Mouse (Mus musculus) forebrain, embryonic 16.5 days (tissue): ENCODE results near the gene H2-M2. TPM values are rescaled to one million over a fixed set of nuclear protein-coding genes. Genes with fewer than 3 reads are reported as not detected.
"Not testable (repeated sequence)": the region's sequence is repeated elsewhere in the genome, so short reads cannot be mapped to it uniquely, and the experiment has no call there.

Experiments
- ATAC-seq: fragments of 200-750 bp; cut with Nextera tagmentation; 2 replicates; pipeline ENCODE4 v1.8.0; 2017; ENCODE audit warnings: mild to moderate bottlenecking, moderate library complexity
- H3K27ac ChIP-seq: fragments of 300-500 bp; sonication (generic); 2 replicates; pipeline ENCODE4 v1.5.1; 2014; ENCODE audit warnings: low read length, control low read depth
- H3K27me3 ChIP-seq: fragments of 300-500 bp; sonication (generic); replicated peaks from 2 replicates; pipeline ENCODE4 v1.6.1; 2014; ENCODE audit warnings: low read length; ENCODE audit not compliant: control insufficient read depth, insufficient read depth
- H3K36me3 ChIP-seq: fragments of 300-500 bp; sonication (generic); 2 replicates; pipeline ENCODE4 v1.6.1; 2014; ENCODE audit not compliant: control insufficient read depth, insufficient read depth
- H3K4me1 ChIP-seq: fragments of 300-500 bp; sonication (generic); replicated peaks from 2 replicates; pipeline ENCODE4 v1.6.1; 2014; ENCODE audit warnings: low read length; ENCODE audit not compliant: control insufficient read depth, insufficient read depth
- H3K4me2 ChIP-seq: fragments of 300-500 bp; sonication (generic); 2 replicates; pipeline ENCODE4 v1.6.1; 2014; ENCODE audit warnings: mild to moderate bottlenecking, low read length, control low read depth
- H3K4me3 ChIP-seq: fragments of 300-500 bp; sonication (generic); replicated peaks from 2 replicates; pipeline ENCODE4 v1.5.1; 2014; ENCODE audit warnings: mild to moderate bottlenecking, low read length, control low read depth
- H3K9ac ChIP-seq: fragments of 300-500 bp; sonication (generic); replicated peaks from 2 replicates; pipeline ENCODE4 v1.6.1; 2014; ENCODE audit warnings: low read depth, low read length, control low read depth
- H3K9me3 ChIP-seq: fragments of 300-500 bp; sonication (generic); 2 replicates; pipeline ENCODE4 v1.6.1; 2016; ENCODE audit warnings: low read length; ENCODE audit not compliant: control insufficient read depth
- WGBS: fragments of 180-500 bp; shearing (Covaris S2); extraction: QIAGEN DNeasy Blood & Tissue Kit; methylation state at CpG from one replicate; pipeline ENCODE4 v1.1.7; 2014; 5-methylcytosine and 5-hydroxymethylcytosine counted together
- polyA plus RNA-seq: library from polyadenylated mRNA; unstranded; fragments of >200 nt; fragmentation: Nextera tagmentation; extraction: Ambion mirVana; gene quantifications from 2 replicates; pipeline ENCODE4 v1.2.1, GENCODE M21; 2015

H2-M2 gene
- polyA plus RNA-seq: not detected in 2 replicates

DNA sequence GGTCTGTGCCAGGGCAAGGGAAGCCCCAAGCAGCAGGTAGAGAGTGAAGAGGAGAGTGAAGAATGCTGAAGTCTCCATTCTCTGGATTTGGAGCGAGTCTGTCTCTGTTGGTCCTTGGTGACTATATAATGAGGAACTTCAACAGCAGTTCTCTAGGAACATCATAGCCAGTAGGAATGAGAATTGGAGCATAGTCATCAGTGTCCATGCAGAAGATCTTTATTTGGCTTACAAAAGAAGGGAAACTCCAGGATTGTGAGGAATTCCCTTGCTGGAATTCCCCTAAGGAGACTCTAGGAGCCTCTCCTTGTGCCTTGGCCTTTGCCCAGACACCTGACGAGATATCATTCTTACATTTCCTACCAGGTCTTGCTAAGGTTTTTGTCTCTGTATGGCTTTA lies at the start of gene H2-M2:
TSS of gene H2-M2 (minus strand) at position 101 of the 400 bp plus-strand sequence.
- WGBS: 81% methylated on average over 2 of the region's 2 CpGs
- Histone ChIP-seq H3K4me1 (no peaks in the 10 kb centered on the region), H3K27me3 (no peaks in the 10 kb centered on the region), H3K27ac (no peak within 1 kb of the TSS), H3K9ac (no peak within 1 kb of the TSS), H3K9me3 (no peaks in the 10 kb centered on the region), H3K36me3 (no peaks in the 10 kb centered on the region), H3K4me3 (no peak within 1 kb of the TSS), H3K4me2 (no peak within 1 kb of the TSS)
- ATAC-seq: no peak

DNA sequence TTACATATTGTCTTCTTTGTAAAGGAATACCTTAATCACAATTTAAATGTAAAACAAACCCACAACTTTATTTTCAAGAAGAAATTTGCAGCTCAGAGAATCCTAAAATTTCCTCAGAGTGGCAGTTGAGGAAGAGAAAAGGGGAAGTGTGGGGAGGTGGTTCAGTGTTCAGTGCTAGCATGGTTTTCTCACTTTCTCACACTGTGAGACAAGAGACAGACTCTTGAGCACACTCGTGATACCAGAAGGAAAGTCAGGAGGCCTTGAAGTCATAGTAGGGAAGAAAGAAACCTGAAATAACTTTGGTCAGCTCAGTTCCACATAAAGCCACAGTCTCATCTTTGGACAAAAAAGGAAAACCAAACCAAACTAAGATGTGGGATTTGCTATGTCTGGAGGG lies 42.1 kb upstream of the H2-M2 start:
- not testable (repeated sequence) for H3K9ac ChIP-seq, H3K4me3 ChIP-seq, ATAC-seq, H3K27me3 ChIP-seq, H3K27ac ChIP-seq, H3K4me1 ChIP-seq, H3K36me3 ChIP-seq, H3K9me3 ChIP-seq, H3K4me2 ChIP-seq
- WGBS: 83% methylated on average over 1 of the region's 1 CpGs

DNA sequence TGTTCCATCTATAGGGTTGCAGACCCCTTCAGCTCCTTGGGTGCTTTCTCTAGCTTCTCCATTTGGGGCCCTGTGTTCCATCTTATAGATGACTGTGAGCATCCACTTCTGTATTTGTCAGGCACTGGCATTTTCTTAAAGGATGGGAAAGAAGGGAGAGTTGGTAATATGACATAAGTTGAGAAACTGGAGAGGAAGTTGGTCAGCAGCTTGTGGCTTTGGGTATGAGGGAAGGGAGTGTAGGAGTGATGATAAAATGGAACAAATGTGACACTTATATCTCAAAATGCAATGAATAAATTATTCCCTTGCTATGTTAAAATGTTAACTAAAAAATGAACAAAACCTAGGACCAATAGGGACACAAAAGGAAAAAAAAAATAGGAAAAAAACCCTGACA lies 41.3 kb upstream of the H2-M2 start:
- H3K27me3 ChIP-seq, H3K4me2 ChIP-seq, H3K9ac ChIP-seq, ATAC-seq, H3K27ac ChIP-seq, H3K9me3 ChIP-seq, H3K4me3 ChIP-seq, H3K4me1 ChIP-seq, H3K36me3 ChIP-seq: not testable (repeated sequence)

DNA sequence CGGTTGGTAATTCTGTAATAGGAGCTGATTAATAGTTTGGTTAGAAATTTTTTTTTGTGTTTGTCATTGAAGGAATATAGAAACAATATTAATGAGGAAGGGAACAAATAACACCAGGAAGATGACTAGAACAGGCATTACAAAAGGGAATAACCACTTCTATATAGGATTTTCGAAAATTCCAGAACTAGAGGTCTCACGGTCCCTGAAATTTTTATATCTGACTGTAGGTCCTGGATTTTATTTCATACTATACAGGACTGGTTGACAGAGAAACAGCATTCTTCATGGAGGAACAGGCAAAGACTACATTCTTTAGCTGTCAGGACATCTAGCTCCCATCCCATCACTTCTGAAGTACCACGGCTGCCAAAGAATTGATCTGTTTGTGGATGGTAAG lies 24.4 kb upstream of the H2-M2 start, which contains the start of gene Olfr111:
TSS of gene Olfr111 (plus strand) at position 301 of the 400 bp plus-strand sequence.
- WGBS: 88% methylated on average over 4 of the region's 4 CpGs
- Histone ChIP-seq H3K9me3 (no peaks in the 10 kb centered on the region), H3K36me3 (no peaks in the 10 kb centered on the region), H3K4me2 (no peak within 1 kb of the TSS), H3K27me3 (no peaks in the 10 kb centered on the region), H3K4me3 (no peak within 1 kb of the TSS), H3K4me1 (no peaks in the 10 kb centered on the region), H3K27ac (no peak within 1 kb of the TSS), H3K9ac (no peak within 1 kb of the TSS)
- ATAC-seq: no peak

DNA sequence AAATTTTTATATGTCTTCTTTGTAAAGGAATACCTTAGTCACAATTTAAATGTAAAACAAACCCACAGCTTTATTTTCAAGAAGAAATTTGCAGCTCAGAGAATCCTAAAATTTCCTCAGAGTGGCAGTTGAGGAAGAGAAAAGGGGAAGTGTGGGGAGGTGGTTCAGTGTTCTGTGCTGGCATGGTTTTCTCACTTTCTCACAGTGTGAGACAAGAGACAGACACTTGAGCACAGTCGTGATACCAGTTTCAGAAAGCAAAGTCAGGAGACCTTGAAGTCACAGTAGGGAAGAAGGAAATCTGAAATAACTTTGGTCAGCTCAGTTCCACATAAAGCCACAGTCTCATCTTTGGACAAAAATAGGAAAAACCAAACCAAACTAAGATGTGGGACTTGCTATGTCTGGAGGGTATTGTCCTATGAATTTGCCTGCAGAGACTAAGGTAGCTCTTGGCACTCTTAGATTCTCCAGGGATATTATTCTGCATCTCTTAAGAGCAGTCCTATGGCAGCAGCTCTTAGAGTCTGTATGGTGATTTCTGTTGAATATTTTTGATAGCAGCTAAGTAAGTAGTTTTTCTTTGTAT lies 8.7 kb upstream of the H2-M2 start, which contains the start of gene Olfr110:
TSS of gene Olfr110 (plus strand) at position 539 of the 589 bp plus-strand sequence.
- Histone ChIP-seq H3K9ac (no peak within 1 kb of the TSS), H3K27ac (no peak within 1 kb of the TSS), H3K36me3 (no peaks in the 10 kb centered on the region)

DNA sequence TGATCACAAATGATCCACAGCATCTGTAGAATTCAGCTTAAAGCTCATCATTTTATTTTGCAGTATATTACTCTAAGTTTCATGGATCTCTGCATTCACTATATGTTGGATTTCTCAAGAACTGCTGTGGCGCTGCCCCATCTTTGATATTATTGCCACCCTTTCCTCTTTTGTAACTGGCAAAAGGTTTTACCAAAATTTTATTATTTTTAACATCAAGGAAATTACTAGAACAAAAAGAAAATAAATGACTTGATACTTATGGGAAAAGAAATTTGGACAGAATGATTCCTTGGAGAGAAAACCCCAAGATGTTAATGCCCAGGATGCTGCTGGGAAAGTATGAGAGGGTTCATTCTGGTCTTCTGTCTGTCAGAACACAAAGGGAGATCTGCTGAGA lies 24.7 kb downstream of the H2-M2 start, which contains the start of gene Olfr109:
TSS of gene Olfr109 (plus strand) at position 301 of the 400 bp plus-strand sequence.
- WGBS: 95% methylated on average over 1 of the region's 1 CpGs
- no peak for ATAC-seq
- Histone ChIP-seq H3K9me3 (no peaks in the 10 kb centered on the region), H3K4me2 (no peak within 1 kb of the TSS), H3K27ac (no peak within 1 kb of the TSS), H3K36me3 (no peaks in the 10 kb centered on the region), H3K27me3 (no peaks in the 10 kb centered on the region), H3K4me3 (no peak within 1 kb of the TSS), H3K4me1 (no peaks in the 10 kb centered on the region), H3K9ac (no peak within 1 kb of the TSS)

More for the DNA sequence above, 8.7 kb upstream of the H2-M2 start, which contains the start of gene Olfr110:
- H3K4me3 ChIP-seq: no peak within 1 kb of the TSS
- H3K27me3 ChIP-seq: no peaks in the 10 kb centered on the region
- no peak for ATAC-seq
- WGBS: 72% methylated on average over 1 of the region's 1 CpGs
- no peaks in the 10 kb centered on the region for H3K9me3 ChIP-seq
- H3K4me1 ChIP-seq: no peaks in the 10 kb centered on the region
- H3K4me2 ChIP-seq: no peak within 1 kb of the TSS

DNA sequence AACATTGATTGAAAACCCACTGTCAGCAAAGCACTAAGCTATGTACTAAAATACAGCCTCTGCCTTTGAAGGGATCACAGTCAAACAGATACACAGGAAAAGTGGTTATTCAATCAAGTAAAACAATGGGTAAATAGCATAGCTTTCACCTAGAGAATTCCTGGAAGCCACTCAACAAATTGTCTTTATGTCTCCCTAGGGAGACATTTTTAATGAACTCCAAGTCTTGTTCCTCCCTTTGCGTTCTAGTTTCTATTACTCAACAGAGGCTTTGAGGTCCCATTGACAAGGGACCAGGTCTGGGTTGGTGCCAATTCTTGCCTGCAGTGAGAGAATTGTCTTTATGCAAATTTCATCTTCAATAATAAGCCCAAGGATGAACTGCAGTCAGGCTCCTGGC lies 38.2 kb downstream of the H2-M2 start, which contains the start of gene Olfr108:
TSS of gene Olfr108 (plus strand) at position 301 of the 400 bp plus-strand sequence.
- Histone ChIP-seq H3K27ac (no peak within 1 kb of the TSS), H3K27me3 (no peaks in the 10 kb centered on the region), H3K9ac (no peak within 1 kb of the TSS), H3K4me3 (no peak within 1 kb of the TSS), H3K4me1 (no peaks in the 10 kb centered on the region), H3K4me2 (no peak within 1 kb of the TSS), H3K36me3 (no peaks in the 10 kb centered on the region), H3K9me3 (no peaks in the 10 kb centered on the region)
- no peak for ATAC-seq
- 52% methylated on average over 1 of the region's 1 CpGs for WGBS

Other genes with a start within 250 kb of the H2-M2 start
- not detected in 2 replicates for gene Olfr97, start 246.2 kb downstream of the H2-M2 start, polyA plus RNA-seq
- not detected in 2 replicates for gene Olfr98, start 219.8 kb downstream of the H2-M2 start, polyA plus RNA-seq
- 0.67 and 0.81 TPM in 2 replicates for gene H2-M3, start 213.3 kb downstream of the H2-M2 start, polyA plus RNA-seq
- gene Olfr99, start 200.1 kb downstream of the H2-M2 start, polyA plus RNA-seq: not detected in 2 replicates
- gene Olfr101, start 179.2 kb downstream of the H2-M2 start, polyA plus RNA-seq: not detected in 2 replicates
- gene Olfr102, start 166.5 kb downstream of the H2-M2 start, polyA plus RNA-seq: not detected in 2 replicates
- gene Olfr103, start 143.9 kb downstream of the H2-M2 start, polyA plus RNA-seq: not detected in 2 replicates
- gene Olfr104-ps, start 124.0 kb downstream of the H2-M2 start, polyA plus RNA-seq: not detected in 2 replicates
- gene Olfr105-ps, start 104.5 kb downstream of the H2-M2 start, polyA plus RNA-seq: not detected in 2 replicates
- not detected in 2 replicates for gene Olfr106-ps, start 93.2 kb downstream of the H2-M2 start, polyA plus RNA-seq
- not detected in 2 replicates for gene Olfr107, start 84.3 kb downstream of the H2-M2 start, polyA plus RNA-seq
- gene Olfr108, start 38.1 kb downstream of the H2-M2 start, polyA plus RNA-seq: not detected in 2 replicates
- not detected in 2 replicates for gene Olfr109, start 24.6 kb downstream of the H2-M2 start, polyA plus RNA-seq
- gene Olfr110, start 8.9 kb upstream of the H2-M2 start, polyA plus RNA-seq: not detected in 2 replicates
- not detected in 2 replicates for gene Olfr111, start 24.5 kb upstream of the H2-M2 start, polyA plus RNA-seq
- gene Olfr112, start 85.9 kb upstream of the H2-M2 start, polyA plus RNA-seq: not detected in 2 replicates
- not detected in 2 replicates for gene Olfr113, start 94.1 kb upstream of the H2-M2 start, polyA plus RNA-seq
- gene Olfr114, start 109.2 kb upstream of the H2-M2 start, polyA plus RNA-seq: not detected in 2 replicates
- gene Olfr115, start 143.6 kb upstream of the H2-M2 start, polyA plus RNA-seq: not detected in 2 replicates
- gene Olfr116, start 143.6 kb upstream of the H2-M2 start, polyA plus RNA-seq: not detected in 2 replicates
- gene Olfr117, start 180.2 kb upstream of the H2-M2 start, polyA plus RNA-seq: not detected in 2 replicates
- not detected in 2 replicates for gene Olfr118, start 183.4 kb upstream of the H2-M2 start, polyA plus RNA-seq
- gene Olfr119, start 213.0 kb upstream of the H2-M2 start, polyA plus RNA-seq: not detected in 2 replicates
- gene Olfr120, start 238.3 kb upstream of the H2-M2 start, polyA plus RNA-seq: not detected in 2 replicates